16 mouse cellular contexts compared by ENCODE assay signal in genomic region chr6:71321826-71322283, GRCm38 (mm10). TPM values are rescaled to one million over a fixed set of nuclear protein-coding genes. Genes with fewer than 3 reads are reported as not detected.
DNase-seq lines count a peak whose midpoint lies in the region; ATAC-seq and TF ChIP-seq lines count a peak whose summit lies in the region.
"Had no signal": no experiment of that assay in that cellular context is flagged by ENCODE, and none has a peak within 500 bp of the region (broad histone marks: within the 10 kb centered on the region; RNA-seq: fewer than 3 reads in every experiment).

Gene Smyd1, minus strand, starts transcription at chr6:71322233.

- peak; percentile 29 for DNase-seq in forebrain, embryonic 11.5 days (ENCODE audit: low spot score)
- DNase-seq in gastrocnemius, postnatal 14 days: no peak
- DNase-seq in kidney, adult 8-10 months: no peak
- DNase-seq in embryo, embryonic 10.5 days (ENCODE audit: low spot score): no peak
- DNase-seq: kidney, adult 11 months; kidney, postnatal 36 days; left cerebral cortex, postnatal 4 days; lung, postnatal 36 days had no signal

- H3K4me1 ChIP-seq in forebrain, embryonic 11.5 days (replicated peaks; ENCODE audit: control insufficient read depth, insufficient read depth, low read length): no peaks in the 10 kb centered on the region
- no peaks in the 10 kb centered on the region for H3K4me1 ChIP-seq in forebrain, embryonic 13.5 days
- H3K4me1 ChIP-seq in heart, embryonic 15.5 days (replicated peaks): no peaks in the 10 kb centered on the region
- no peaks in the 10 kb centered on the region for H3K4me1 ChIP-seq in olfactory bulb, adult 2 months (ENCODE audit: control insufficient read depth, insufficient read depth, low read length)
- no peaks in the 10 kb centered on the region for H3K4me1 ChIP-seq in midbrain, embryonic 15.5 days
- H3K4me1 ChIP-seq: hindbrain, embryonic 13.5 days; liver, embryonic 15.5 days; midbrain, embryonic 12.5 days had no signal

- intact Hi-C loops in gastrocnemius, postnatal 14 days (cut with DNase I; ENCODE audit: low total_unique reads): no loop called here

- ATAC-seq in forebrain, embryonic 11.5 days (replicated peaks; ENCODE audit: low FRiP score): no peak
- ATAC-seq in forebrain, embryonic 13.5 days: no peak
- no peak for ATAC-seq in heart, embryonic 15.5 days (replicated peaks; ENCODE audit: insufficient number of reproducible peaks, insufficient read depth, low FRiP score, low read depth)
- no peak for ATAC-seq in midbrain, embryonic 15.5 days (replicated peaks)

- H3K9ac ChIP-seq in forebrain, embryonic 11.5 days (ENCODE audit: low read length): no peak within 1 kb of the TSS
- H3K9ac ChIP-seq in forebrain, embryonic 13.5 days: no peak within 1 kb of the TSS
- no peak within 1 kb of the TSS for H3K9ac ChIP-seq in heart, embryonic 15.5 days
- H3K9ac ChIP-seq in midbrain, embryonic 15.5 days: no peak within 1 kb of the TSS
- H3K9ac ChIP-seq: hindbrain, embryonic 13.5 days; liver, embryonic 15.5 days; midbrain, embryonic 12.5 days had no signal

- no peaks in the 10 kb centered on the region for H3K27me3 ChIP-seq in forebrain, embryonic 11.5 days (ENCODE audit: control insufficient read depth, insufficient read depth, low read length)
- H3K27me3 ChIP-seq in forebrain, embryonic 13.5 days: no peaks in the 10 kb centered on the region
- H3K27me3 ChIP-seq in heart, embryonic 15.5 days: no peaks in the 10 kb centered on the region
- no peaks in the 10 kb centered on the region for H3K27me3 ChIP-seq in midbrain, embryonic 15.5 days (replicated peaks)
- H3K27me3 ChIP-seq: hindbrain, embryonic 13.5 days; liver, embryonic 15.5 days; midbrain, embryonic 12.5 days had no signal

- no peaks in the 10 kb centered on the region for H3K36me3 ChIP-seq in forebrain, embryonic 11.5 days (ENCODE audit: control insufficient read depth, insufficient read depth, low read length)
- H3K36me3 ChIP-seq in forebrain, embryonic 13.5 days (ENCODE audit: poor library complexity, severe bottlenecking): no peaks in the 10 kb centered on the region
- H3K36me3 ChIP-seq in heart, embryonic 15.5 days: no peaks in the 10 kb centered on the region
- H3K36me3 ChIP-seq in midbrain, embryonic 15.5 days (replicated peaks): no peaks in the 10 kb centered on the region
- H3K36me3 ChIP-seq: hindbrain, embryonic 13.5 days; liver, embryonic 15.5 days; midbrain, embryonic 12.5 days had no signal

- H3K27ac ChIP-seq in forebrain, embryonic 11.5 days (ENCODE audit: low read depth, low read length): no peak within 1 kb of the TSS
- H3K27ac ChIP-seq in forebrain, embryonic 13.5 days: no peak within 1 kb of the TSS
- no peak within 1 kb of the TSS for H3K27ac ChIP-seq in heart, embryonic 15.5 days
- no peak within 1 kb of the TSS for H3K27ac ChIP-seq in olfactory bulb, adult 2 months (ENCODE audit: insufficient read depth, low read depth, low read length)
- H3K27ac ChIP-seq in midbrain, embryonic 15.5 days: no peak within 1 kb of the TSS
- H3K27ac ChIP-seq: hindbrain, embryonic 13.5 days; liver, embryonic 15.5 days; midbrain, embryonic 12.5 days had no signal

- H3K4me3 ChIP-seq in forebrain, embryonic 11.5 days (ENCODE audit: low read depth, low read length): no peak within 1 kb of the TSS
- no peak within 1 kb of the TSS for H3K4me3 ChIP-seq in forebrain, embryonic 13.5 days
- no peak within 1 kb of the TSS for H3K4me3 ChIP-seq in heart, embryonic 15.5 days
- H3K4me3 ChIP-seq in olfactory bulb, adult 2 months (ENCODE audit: insufficient read depth, low read depth, low read length): no peak within 1 kb of the TSS; the same call in 1 of the 2 replicates
- no peak within 1 kb of the TSS for H3K4me3 ChIP-seq in midbrain, embryonic 15.5 days
- H3K4me3 ChIP-seq: hindbrain, embryonic 13.5 days; liver, embryonic 15.5 days; midbrain, embryonic 12.5 days had no signal

- TF ChIP-seq CTCF in olfactory bulb, adult 2 months (IDR thresholded peaks at IDR 0.05; ENCODE audit: insufficient read depth, low read depth, low read length): no peak

- H3K9me3 ChIP-seq in forebrain, embryonic 11.5 days (ENCODE audit: control insufficient read depth, low read length): no peaks in the 10 kb centered on the region
- H3K9me3 ChIP-seq in forebrain, embryonic 13.5 days (replicated peaks): no peaks in the 10 kb centered on the region
- no peaks in the 10 kb centered on the region for H3K9me3 ChIP-seq in heart, embryonic 15.5 days (replicated peaks)
- no peaks in the 10 kb centered on the region; the same call in 1 of the 2 replicates for H3K9me3 ChIP-seq in midbrain, embryonic 15.5 days
- H3K9me3 ChIP-seq: hindbrain, embryonic 13.5 days; liver, embryonic 15.5 days; midbrain, embryonic 12.5 days had no signal

- 90% methylated on average over 3 of the region's 3 CpGs for WGBS in forebrain, embryonic 11.5 days
- 86% methylated on average over 2 of the region's 3 CpGs for WGBS in forebrain, embryonic 13.5 days
- 74% methylated on average over 3 of the region's 3 CpGs for WGBS in heart, embryonic 15.5 days
- WGBS in olfactory bulb, adult 2 months: 86% methylated on average over 3 of the region's 3 CpGs
- 77% methylated on average over 3 of the region's 3 CpGs for WGBS in midbrain, embryonic 15.5 days

- TF ChIP-seq POLR2A in olfactory bulb, adult 2 months (IDR thresholded peaks at IDR 0.05; ENCODE audit: insufficient read depth, low read depth, low read length): no peak

- H3K4me2 ChIP-seq in forebrain, embryonic 11.5 days (ENCODE audit: low read depth, low read length, severe bottlenecking): no peak within 1 kb of the TSS
- H3K4me2 ChIP-seq in forebrain, embryonic 13.5 days: no peak within 1 kb of the TSS
- H3K4me2 ChIP-seq in heart, embryonic 15.5 days: no peak within 1 kb of the TSS
- H3K4me2 ChIP-seq in midbrain, embryonic 15.5 days: no peak within 1 kb of the TSS
- H3K4me2 ChIP-seq: hindbrain, embryonic 13.5 days; liver, embryonic 15.5 days; midbrain, embryonic 12.5 days had no signal

RNA-seq across cellular contexts. Expression of gene Smyd1, which starts in this region (rescaled TPM):
- 0.17 and 0.51 TPM in 2 replicates for polyA plus RNA-seq in forebrain, embryonic 11.5 days (2014; fragmentation: Nextera tagmentation; extraction: Ambion mirVana)
- 0.05 and 0.98 TPM in 2 replicates for polyA plus RNA-seq in forebrain, embryonic 13.5 days (2015; fragmentation: Nextera tagmentation; extraction: Ambion mirVana)
- 100 to 1,000 TPM; 228 to 241 TPM for total RNA-seq in gastrocnemius, postnatal 14 days (2021)
- polyA plus RNA-seq in heart, embryonic 15.5 days (2015; fragmentation: Nextera tagmentation; extraction: Ambion mirVana): 97.1 and 101 TPM in 2 replicates
- polyA plus RNA-seq in olfactory bulb, adult 2 months (2012; ENCODE audit: insufficient read depth, insufficient read length, low replicate concordance, missing spikeins): not detected in 2 replicates
- polyA plus RNA-seq in midbrain, embryonic 15.5 days (2015; fragmentation: Nextera tagmentation; extraction: Ambion mirVana): 0.15 and 0.74 TPM in 2 replicates
- total RNA-seq: common myeloid progenitor, adult 5-6 weeks had no signal

Comparison
In these comparisons a context has a peak if more than half of its experiments do, and no peak if none do; other contexts are left out.
1. Peak in DNase-seq in forebrain, embryonic 11.5 days; RNA of the gene not detected or under 1 TPM.